Mouse (Mus musculus): ENCODE results near the gene Olfr1370.

- TF ChIP-seq CTCF (conservative IDR thresholded peaks at IDR 0.05; ENCODE audit: insufficient read depth, insufficient read length, low read depth, low read length) (no peak), POLR2A (IDR thresholded peaks at IDR 0.05; ENCODE audit: low read depth, low read length) (no peak)
Measured at GRCm38 (mm10) chr13:21074847-21075246, at the start of gene Olfr1370.
